Mouse (Mus musculus) stomach, postnatal 0 days (tissue): Measurements from ENCODE around the gene Pear1. TPM values are rescaled to one million over a fixed set of nuclear protein-coding genes. Genes with fewer than 3 reads are reported as not detected.

Experiments used
- ATAC-seq: fragments of 200-750 bp; cut with Nextera tagmentation; 2 replicates; pipeline ENCODE4 v1.8.0; 2017; ENCODE audit not compliant: low FRiP score, low TSS enrichment
- DNase-seq: peaks from one replicate; pipeline ENCODE4 v3.0.0-alpha.2; 2016; ENCODE audit warnings: low spot score
- H3K27ac ChIP-seq: fragments of 300-500 bp; sonication (generic); replicated peaks from 2 replicates; pipeline ENCODE4 v1.5.1; 2014; ENCODE audit warnings: mild to moderate bottlenecking, control low read depth
- H3K27me3 ChIP-seq: fragments of 300-500 bp; sonication (generic); 2 replicates; pipeline ENCODE4 v1.6.1; 2014; ENCODE audit warnings: low read length; ENCODE audit not compliant: control insufficient read depth, insufficient read depth
- H3K36me3 ChIP-seq: fragments of 300-500 bp; sonication (generic); 2 replicates; pipeline ENCODE4 v1.6.1; 2014; ENCODE audit warnings: low read length, mixed read lengths; ENCODE audit not compliant: control insufficient read depth, insufficient read depth
- H3K4me1 ChIP-seq: fragments of 300-500 bp; sonication (generic); replicated peaks from 2 replicates; pipeline ENCODE4 v1.6.1; 2014; ENCODE audit warnings: antibody characterized with exemption; ENCODE audit not compliant: control insufficient read depth, insufficient read depth
- H3K4me2 ChIP-seq: fragments of 300-500 bp; sonication (generic); replicated peaks from 2 replicates; pipeline ENCODE4 v1.6.1; 2014; ENCODE audit warnings: low read depth, mild to moderate bottlenecking, control low read depth, moderate library complexity
- H3K4me3 ChIP-seq: fragments of 300-500 bp; sonication (generic); 2 replicates; pipeline ENCODE4 v1.5.1; 2014; ENCODE audit warnings: low read depth, low read length, control low read depth
- H3K9ac ChIP-seq: fragments of 300-500 bp; sonication (generic); 2 replicates; pipeline ENCODE4 v1.6.1; 2014; ENCODE audit warnings: mild to moderate bottlenecking, low read length, control low read depth, mixed read lengths
- H3K9me3 ChIP-seq: fragments of 300-500 bp; sonication (generic); 2 replicates; pipeline ENCODE4 v1.6.1; 2016; ENCODE audit warnings: low read length; ENCODE audit not compliant: control insufficient read depth
- CTCF ChIP-seq: IDR thresholded peaks from 2 replicates; pipeline ENCODE4 v1.5.1; 2016; ENCODE audit warnings: antibody characterized with exemption, low read depth, mild to moderate bottlenecking, moderate library complexity
- EP300 ChIP-seq: optimal IDR thresholded peaks from 2 replicates; pipeline ENCODE3; 2016; ENCODE audit warnings: antibody characterized with exemption
- WGBS: fragments of 180-500 bp; shearing (Covaris S2); extraction: QIAGEN DNeasy Blood & Tissue Kit; methylation state at CpG from one replicate; pipeline ENCODE4 v1.1.7; 2014; 5-methylcytosine and 5-hydroxymethylcytosine counted together
- polyA plus RNA-seq: library from polyadenylated mRNA; unstranded; fragments of >200 nt; fragmentation: Nextera tagmentation; extraction: Ambion mirVana; gene quantifications from 2 replicates; pipeline ENCODE4 v1.2.1, GENCODE M21; 2015

The Pear1 gene
- polyA plus RNA-seq, 1 experiment from 2014 or later: 6.1 TPM

- Histone ChIP-seq H3K4me3 (no peak overlapping the region), H3K27me3 (no peaks in the 10 kb centered on the region), H3K4me2 (no peak overlapping the region), H3K9ac (no peak overlapping the region), H3K4me1 (no peaks in the 10 kb centered on the region), H3K9me3 (no peaks in the 10 kb centered on the region), H3K27ac (no peak overlapping the region), H3K36me3 (no peaks in the 10 kb centered on the region)
- DNase-seq (no peak), ATAC-seq (no peak)
- WGBS: 56% methylated on average over 23 of the region's 23 CpGs
- TF ChIP-seq EP300 (no peak), CTCF (no peak)
Observed at GRCm38 (mm10) chr3:87778283-87778682, 45.8 kb downstream of the Pear1 start.

DNA sequence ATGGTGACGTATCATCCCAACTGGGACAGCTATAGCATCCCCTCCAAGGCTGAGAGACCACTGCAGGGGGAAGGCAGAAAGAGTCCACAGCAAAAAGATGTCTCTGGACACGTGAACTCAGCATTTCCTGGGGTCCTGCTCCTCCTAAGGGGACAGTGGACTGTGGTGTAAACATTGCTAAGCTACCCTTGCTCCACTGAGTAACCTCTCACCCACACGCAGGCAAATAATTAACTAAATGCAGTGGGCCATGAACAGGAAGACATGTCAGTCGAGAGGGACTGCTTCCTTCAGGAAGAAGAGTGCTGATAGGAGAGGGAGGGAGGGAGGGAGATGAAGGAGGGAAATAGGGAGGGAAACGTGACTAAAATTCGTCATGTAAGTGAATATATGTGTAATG lies 53.0 kb downstream of the Pear1 start:
- TF ChIP-seq EP300 (no peak), CTCF (no peak)
- Histone ChIP-seq H3K27ac (no peak overlapping the region), H3K4me1 (no peaks in the 10 kb centered on the region), H3K27me3 (no peaks in the 10 kb centered on the region; the same call in 1 of the 2 replicates), H3K9me3 (no peaks in the 10 kb centered on the region), H3K4me2 (no peak overlapping the region), H3K36me3 (no peaks in the 10 kb centered on the region), H3K9ac (no peak overlapping the region), H3K4me3 (no peak overlapping the region)
- 34% methylated on average over 6 of the region's 6 CpGs for WGBS
- DNase-seq (no peak), ATAC-seq (peak; percentile 30; the same call in 1 of the 2 replicates)

GRCm38 (mm10) chr3:87770280-87770679 lies 53.8 kb downstream of the Pear1 start:
- H3K27me3 ChIP-seq: no peaks in the 10 kb centered on the region; the same call in 1 of the 2 replicates
- H3K4me1 ChIP-seq: no peaks in the 10 kb centered on the region
- DNase-seq: no peak
- under 1% methylated on average over 4 of the region's 4 CpGs for WGBS
- H3K36me3 ChIP-seq: no peaks in the 10 kb centered on the region
- H3K4me3 ChIP-seq: no peak overlapping the region
- H3K9ac ChIP-seq: no peak overlapping the region
- no peak for ATAC-seq
- no peaks in the 10 kb centered on the region for H3K9me3 ChIP-seq
- no peak for TF ChIP-seq EP300
- TF ChIP-seq CTCF: peak; percentile 94
- no peak overlapping the region for H3K27ac ChIP-seq
- no peak overlapping the region for H3K4me2 ChIP-seq

GRCm38 (mm10) chr3:87769506-87769905 lies 54.6 kb downstream of the Pear1 start:
- DNase-seq: no peak
- H3K9me3 ChIP-seq: no peaks in the 10 kb centered on the region
- 77% methylated on average over 8 of the region's 8 CpGs for WGBS

GRCm38 (mm10) chr3:87768844-87769243 lies 55.3 kb downstream of the Pear1 start:
- no peaks in the 10 kb centered on the region; the same call in 1 of the 2 replicates for H3K27me3 ChIP-seq
- peak overlapping the region; percentile 66 for H3K27ac ChIP-seq
- peaks cover 5% of the 10 kb centered on the region; the same call in 1 of the 2 replicates for H3K4me1 ChIP-seq
- H3K9me3 ChIP-seq: no peaks in the 10 kb centered on the region
- peak; percentile 84 for ATAC-seq
- under 1% methylated on average over 34 of the region's 37 CpGs for WGBS
- TF ChIP-seq EP300 (no peak), CTCF (peak; percentile 95)
- peak; percentile 83 for DNase-seq
- peak overlapping the region; percentile 44 for H3K4me3 ChIP-seq
- H3K4me2 ChIP-seq: peak overlapping the region; percentile 51
- H3K9ac ChIP-seq: peak overlapping the region; percentile 55
- no peaks in the 10 kb centered on the region for H3K36me3 ChIP-seq

More at GRCm38 (mm10) chr3:87769506-87769905, 54.6 kb downstream of the Pear1 start:
- Histone ChIP-seq H3K36me3 (no peaks in the 10 kb centered on the region), H3K4me3 (no peak overlapping the region), H3K27ac (no peak overlapping the region), H3K9ac (no peak overlapping the region), H3K4me2 (no peak overlapping the region), H3K27me3 (no peaks in the 10 kb centered on the region; the same call in 1 of the 2 replicates), H3K4me1 (peaks cover 3% of the 10 kb centered on the region; the same call in 1 of the 2 replicates)
- TF ChIP-seq EP300 (no peak), CTCF (no peak)
- ATAC-seq: no peak

- H3K4me1 ChIP-seq: peaks cover 5% of the 10 kb centered on the region; the same call in 1 of the 2 replicates
- peak overlapping the region; percentile 51 for H3K4me2 ChIP-seq
- no peaks in the 10 kb centered on the region; the same call in 1 of the 2 replicates for H3K27me3 ChIP-seq
- TF ChIP-seq EP300 (no peak), CTCF (no peak)
- peak overlapping the region; percentile 44 for H3K4me3 ChIP-seq
- H3K9me3 ChIP-seq: no peaks in the 10 kb centered on the region
- peak overlapping the region; percentile 55 for H3K9ac ChIP-seq
- peak overlapping the region; percentile 66 for H3K27ac ChIP-seq
- H3K36me3 ChIP-seq: no peaks in the 10 kb centered on the region
- WGBS: 42% methylated on average over 6 of the region's 6 CpGs
- ATAC-seq: no peak
- DNase-seq: no peak
Observed at GRCm38 (mm10) chr3:87768431-87768830, 55.7 kb downstream of the Pear1 start.
